28 mouse cellular contexts compared by ENCODE assay signal in genomic region chr6:16874021-16874542, GRCm38 (mm10). TPM values are rescaled to one million over a fixed set of nuclear protein-coding genes. Genes with fewer than 3 reads are reported as not detected.
"Had no signal": no experiment of that assay in that cellular context is flagged by ENCODE, and none has a peak within 500 bp of the region (broad histone marks: within the 10 kb centered on the region; RNA-seq: fewer than 3 reads in every experiment).

No protein-coding gene starts in this region.

- H3K4me3 ChIP-seq: gastrocnemius, adult 2 months; heart, embryonic 10.5 days; heart, embryonic 12.5 days; hindbrain, embryonic 10.5 days; hindbrain, embryonic 12.5 days; intestine, embryonic 15.5 days; layer of hippocampus, adult 2 months; limb, embryonic 13.5 days; limb, embryonic 15.5 days; liver, embryonic 12.5 days had no signal

- H3K27ac ChIP-seq: gastrocnemius, adult 2 months; heart, embryonic 10.5 days; hindbrain, embryonic 10.5 days; hindbrain, embryonic 12.5 days; hindbrain, embryonic 14.5 days; intestine, embryonic 15.5 days; layer of hippocampus, adult 2 months; limb, embryonic 13.5 days; limb, embryonic 15.5 days; liver, embryonic 12.5 days; liver, embryonic 14.5 days had no signal

- H3K4me1 ChIP-seq: heart, embryonic 10.5 days; heart, embryonic 12.5 days; hindbrain, embryonic 10.5 days; hindbrain, embryonic 12.5 days; intestine, embryonic 15.5 days; limb, embryonic 13.5 days; limb, embryonic 15.5 days; liver, embryonic 12.5 days had no signal

- DNase-seq: gastrocnemius, adult 2 months; gastrocnemius, postnatal 10 days; gastrocnemius, postnatal 25 days; heart, adult 18-20 months; heart, postnatal 10 days; heart, postnatal 4 days; kidney, adult 18-20 months; kidney, adult 8-10 months; kidney, postnatal 10 days; kidney, postnatal 25 days; kidney, postnatal 4 days; left cerebral cortex, postnatal 4 days had no signal

- ATAC-seq: hindbrain, embryonic 16.5 days; inflammation-experienced regulatory T-cells, adult 6 months; intestine, embryonic 15.5 days; intestine, postnatal 0 days; liver, embryonic 12.5 days had no signal

- H3K27me3 ChIP-seq: heart, embryonic 12.5 days; hindbrain, embryonic 12.5 days; intestine, embryonic 15.5 days; limb, embryonic 13.5 days; limb, embryonic 15.5 days; liver, embryonic 12.5 days had no signal

RNA-seq across cellular contexts. Expression of gene Tfec, which starts 24.2 kb away (rescaled TPM):
- total RNA-seq: gastrocnemius, adult 2 months; layer of hippocampus, adult 2 months; layer of hippocampus, postnatal 25 days; left cerebral cortex, adult 18-20 months had no signal
- polyA plus RNA-seq: inflammation-experienced regulatory T-cells, adult 6 months had no signal
